Comparison of ENCODE assay signal across 38 mouse cellular contexts in genomic region chr14:35842111-35842721, GRCm38 (mm10). TPM values are rescaled to one million over a fixed set of nuclear protein-coding genes. Genes with fewer than 3 reads are reported as not detected.
DNase-seq lines count a peak whose midpoint lies in the region; ATAC-seq and TF ChIP-seq lines count a peak whose summit lies in the region.
"Had no signal": no experiment of that assay in that cellular context is flagged by ENCODE, and none has a peak within 500 bp of the region (broad histone marks: within the 10 kb centered on the region; RNA-seq: fewer than 3 reads in every experiment).

No protein-coding gene starts in this region.

- no peaks in the 10 kb centered on the region for H3K79me2 ChIP-seq in liver, adult 2 months (ENCODE audit: control insufficient read depth, insufficient read depth, low read length)

- no peak overlapping the region for H3K9ac ChIP-seq in heart, postnatal 0 days (replicated peaks; ENCODE audit: low read depth, low read length)
- no peak overlapping the region for H3K9ac ChIP-seq in liver, adult 2 months (ENCODE audit: low read depth, low read length)
- no peak overlapping the region for H3K9ac ChIP-seq in liver, embryonic 12.5 days
- H3K9ac ChIP-seq: embryonic facial prominence, embryonic 12.5 days; heart, embryonic 13.5 days; hindbrain, embryonic 12.5 days; limb, embryonic 15.5 days; liver, embryonic 15.5 days; lung, embryonic 15.5 days; neural tube, embryonic 13.5 days had no signal

- H3K4me1 ChIP-seq in heart, postnatal 0 days (ENCODE audit: control insufficient read depth, insufficient read depth): 0 out of 2 replicates have a peak, but pooled peaks cover 3% of the 10 kb centered on the region
- no peaks in the 10 kb centered on the region for H3K4me1 ChIP-seq in liver, adult 2 months (ENCODE audit: control insufficient read depth, insufficient read depth, low read length)
- no peaks in the 10 kb centered on the region for H3K4me1 ChIP-seq in liver, embryonic 12.5 days
- H3K4me1 ChIP-seq: embryonic facial prominence, embryonic 12.5 days; hindbrain, embryonic 12.5 days; limb, embryonic 10.5 days; limb, embryonic 15.5 days; liver, embryonic 15.5 days; lung, embryonic 15.5 days; neural tube, embryonic 13.5 days had no signal

- TF ChIP-seq CTCF in heart, postnatal 0 days (IDR thresholded peaks at IDR 0.05; ENCODE audit: low read depth): no peak
- no peak for TF ChIP-seq CTCF in liver, adult 2 months (IDR thresholded peaks at IDR 0.05; ENCODE audit: low read depth, low read length)

- peak; percentile 69 to 77 for DNase-seq in cerebellum, postnatal 10 days
- no peak for DNase-seq in cerebellum, adult 9-10 months
- peak; percentile 18 for DNase-seq in heart, postnatal 0 days (ENCODE audit: low spot score)
- no peak for DNase-seq in heart, postnatal 25 days (ENCODE audit: low spot score)
- peak; percentile 60 for DNase-seq in liver, adult 2 months (ENCODE audit: extremely low read depth, low read depth, low spot score)
- DNase-seq in brain, embryonic 18.5 days (ENCODE audit: low read depth, low spot score): peak; percentile 4
- no peak for DNase-seq in adrenal gland, adult 2 months
- DNase-seq: adrenal gland, postnatal 10 days; cerebellum, adult 18-20 months; embryo, embryonic 11 days; heart, adult 2 months; heart, postnatal 36 days; kidney, adult 18-20 months; kidney, postnatal 36 days; right cerebral cortex, postnatal 14 days had no signal

- no peaks in the 10 kb centered on the region for H3K27me3 ChIP-seq in heart, postnatal 0 days (ENCODE audit: control insufficient read depth, insufficient read depth, low read length)
- H3K27me3 ChIP-seq in liver, adult 2 months (ENCODE audit: control insufficient read depth, insufficient read depth, low read length): no peaks in the 10 kb centered on the region
- H3K27me3 ChIP-seq in liver, embryonic 12.5 days (replicated peaks): no peaks in the 10 kb centered on the region
- H3K27me3 ChIP-seq: CH12.LX; embryonic facial prominence, embryonic 12.5 days; heart, embryonic 13.5 days; hindbrain, embryonic 12.5 days; limb, embryonic 15.5 days; liver, embryonic 15.5 days; lung, embryonic 15.5 days; neural tube, embryonic 13.5 days had no signal

- intact Hi-C loops in heart, postnatal 25 days (cut with DNase I): no loop called here

- ATAC-seq in heart, postnatal 0 days (ENCODE audit: insufficient read depth, low read depth): peak; percentile 33; the same call in 1 of the 2 replicates
- ATAC-seq in liver, embryonic 12.5 days: no peak

- H3K36me3 ChIP-seq in heart, postnatal 0 days (replicated peaks; ENCODE audit: control insufficient read depth, insufficient read depth, low read length): no peaks in the 10 kb centered on the region
- no peaks in the 10 kb centered on the region for H3K36me3 ChIP-seq in liver, adult 2 months (ENCODE audit: control insufficient read depth, insufficient read depth, low read length)
- no peaks in the 10 kb centered on the region for H3K36me3 ChIP-seq in liver, embryonic 12.5 days
- H3K36me3 ChIP-seq: embryonic facial prominence, embryonic 12.5 days; heart, embryonic 13.5 days; hindbrain, embryonic 12.5 days; limb, embryonic 10.5 days; limb, embryonic 15.5 days; liver, embryonic 15.5 days; lung, embryonic 15.5 days; neural tube, embryonic 13.5 days had no signal

- TF ChIP-seq EP300 in heart, postnatal 0 days (IDR thresholded peaks at IDR 0.05; ENCODE audit: low read depth): no peak

- no peaks in the 10 kb centered on the region for H3K9me3 ChIP-seq in heart, postnatal 0 days (replicated peaks; ENCODE audit: control insufficient read depth, low read length)
- H3K9me3 ChIP-seq in liver, embryonic 12.5 days (replicated peaks): no peaks in the 10 kb centered on the region
- H3K9me3 ChIP-seq: embryonic facial prominence, embryonic 12.5 days; heart, embryonic 13.5 days; hindbrain, embryonic 12.5 days; limb, embryonic 10.5 days; limb, embryonic 15.5 days; liver, embryonic 15.5 days; lung, embryonic 15.5 days; neural tube, embryonic 13.5 days had no signal

- WGBS in heart, postnatal 0 days: 61% methylated on average over 7 of the region's 7 CpGs
- WGBS in liver, adult 2 months: 71% methylated on average over 7 of the region's 7 CpGs
- 65% methylated on average over 7 of the region's 7 CpGs for WGBS in liver, embryonic 12.5 days (ENCODE audit: insufficient replicate concordance)

- no peak for TF ChIP-seq POLR2A in liver, adult 2 months (IDR thresholded peaks at IDR 0.05; ENCODE audit: extremely low read depth, insufficient read depth, low read length)

- H3K4me2 ChIP-seq in heart, postnatal 0 days (ENCODE audit: low read depth, low read length): no peak overlapping the region
- H3K4me2 ChIP-seq in liver, embryonic 12.5 days: no peak overlapping the region
- H3K4me2 ChIP-seq: embryonic facial prominence, embryonic 12.5 days; heart, embryonic 13.5 days; hindbrain, embryonic 12.5 days; limb, embryonic 15.5 days; liver, embryonic 15.5 days; lung, embryonic 15.5 days; midbrain, embryonic 11.5 days; neural tube, embryonic 13.5 days had no signal

- no peak overlapping the region for H3K4me3 ChIP-seq in heart, postnatal 0 days (ENCODE audit: low read depth, low read length)
- no peak overlapping the region for H3K4me3 ChIP-seq in liver, adult 2 months (ENCODE audit: insufficient read depth, low read depth, low read length)
- H3K4me3 ChIP-seq in liver, embryonic 12.5 days: no peak overlapping the region
- H3K4me3 ChIP-seq: embryonic facial prominence, embryonic 12.5 days; heart, adult 2 months; heart, embryonic 13.5 days; hindbrain, embryonic 12.5 days; layer of hippocampus, adult 2 months; left cerebral cortex, adult 2 months; limb, embryonic 10.5 days; limb, embryonic 15.5 days; liver, embryonic 15.5 days; lung, embryonic 15.5 days; neural tube, embryonic 13.5 days had no signal

- H3K27ac ChIP-seq in heart, postnatal 0 days (ENCODE audit: low read depth): no peak overlapping the region
- no peak overlapping the region for H3K27ac ChIP-seq in liver, adult 2 months (replicated peaks; ENCODE audit: insufficient read depth, low read depth, low read length)
- no peak overlapping the region for H3K27ac ChIP-seq in liver, embryonic 12.5 days
- H3K27ac ChIP-seq: embryonic facial prominence, embryonic 12.5 days; heart, adult 2 months; heart, embryonic 13.5 days; hindbrain, embryonic 12.5 days; layer of hippocampus, adult 2 months; left cerebral cortex, adult 2 months; limb, embryonic 10.5 days; limb, embryonic 15.5 days; liver, embryonic 15.5 days; lung, embryonic 15.5 days; neural tube, embryonic 13.5 days had no signal

RNA-seq across cellular contexts. Expression of gene 4930596D02Rik, which starts 30.4 kb away (rescaled TPM):
- total RNA-seq in heart, postnatal 0 days (2014; rRNA removed; ENCODE audit: low replicate concordance): not detected in 2 replicates
- not detected in 2 replicates for polyA plus RNA-seq in heart, postnatal 0 days (2015; fragmentation: Nextera tagmentation; extraction: Ambion mirVana)
- not detected for total RNA-seq in heart, postnatal 25 days (2021)
- not detected in 2 replicates for total RNA-seq in liver, adult 2 months (2014; rRNA removed)
- not detected in 2 replicates for polyA plus RNA-seq in liver, adult 2 months (2012; rRNA removed)
- polyA plus RNA-seq in liver, embryonic 12.5 days (2016; fragmentation: Nextera tagmentation; extraction: Ambion mirVana): not detected in 2 replicates
- not detected for total RNA-seq in adrenal gland, adult 2 months (2021)
- not detected in 2 replicates for polyA plus RNA-seq in adrenal gland, adult 2 months (2012; rRNA removed)
- total RNA-seq: adrenal gland, postnatal 10 days; CH12.LX; ES-E14; gastrocnemius, adult 8-10 months; gastrocnemius, postnatal 4 days; heart, adult 2 months; heart, postnatal 36 days; layer of hippocampus, adult 2 months; layer of hippocampus, postnatal 14 days; left cerebral cortex, adult 2 months; megakaryocyte, adult 5-6 weeks had no signal
- polyA plus RNA-seq: C2C12; embryonic facial prominence, embryonic 12.5 days; heart, adult 2 months; heart, embryonic 13.5 days; hindbrain, embryonic 12.5 days; intestine, embryonic 14.5 days; kidney, embryonic 16.5 days; limb, embryonic 10.5 days; limb, embryonic 15.5 days; liver, embryonic 15.5 days; lung, embryonic 15.5 days; midbrain, embryonic 11.5 days; neural tube, embryonic 13.5 days; small intestine, adult 2 months; stomach, embryonic 14.5 days had no signal

Comparison
In these comparisons a context has a peak if more than half of its experiments do, and no peak if none do; other contexts are left out.
1. DNase-seq: peak in cerebellum, postnatal 10 days (2 of 2), heart, postnatal 0 days (single experiment), liver, adult 2 months (single experiment) and brain, embryonic 18.5 days (single experiment); none in cerebellum, adult 9-10 months (single experiment), heart, postnatal 25 days (single experiment) and adrenal gland, adult 2 months (single experiment).